Mouse (Mus musculus) spleen, postnatal 4 days (tissue): ENCODE measurements around the gene Ruvbl1.

ENCODE experiments used
- DNase-seq, 2 experiments: peaks; one replicate each; pipeline ENCODE4 v3.0.0; 2022; ENCODE audit warnings: low spot score in 2 of 2

Gene Ruvbl1

GRCm38 (mm10) chr6:88544644-88545396 lies 79.6 kb downstream of the Ruvbl1 start:
- DNase-seq, result no peak

DNA sequence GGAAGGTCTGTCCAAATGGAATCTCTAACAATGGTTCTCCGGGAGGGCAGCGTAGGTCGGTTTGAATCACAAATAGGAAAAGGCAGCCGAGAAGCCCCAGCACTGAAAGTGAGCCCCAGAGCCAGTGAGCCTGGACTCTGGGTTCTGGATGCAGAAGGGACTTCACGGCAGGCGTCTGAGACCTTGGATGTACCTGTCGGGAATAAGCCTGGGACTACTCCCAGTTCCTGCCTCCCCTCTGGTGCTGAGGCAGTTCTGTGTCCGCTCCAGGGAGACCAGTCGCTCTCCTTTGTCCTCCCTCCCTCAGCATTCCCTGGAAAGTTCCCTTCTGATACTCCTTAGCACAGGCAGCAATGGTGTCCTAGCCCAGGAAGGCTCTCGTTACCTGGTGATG lies 80.2 kb downstream of the Ruvbl1 start:
- DNase-seq, result no peak
